Mouse (Mus musculus): ENCODE measurements around the gene Krt35.

DNA sequence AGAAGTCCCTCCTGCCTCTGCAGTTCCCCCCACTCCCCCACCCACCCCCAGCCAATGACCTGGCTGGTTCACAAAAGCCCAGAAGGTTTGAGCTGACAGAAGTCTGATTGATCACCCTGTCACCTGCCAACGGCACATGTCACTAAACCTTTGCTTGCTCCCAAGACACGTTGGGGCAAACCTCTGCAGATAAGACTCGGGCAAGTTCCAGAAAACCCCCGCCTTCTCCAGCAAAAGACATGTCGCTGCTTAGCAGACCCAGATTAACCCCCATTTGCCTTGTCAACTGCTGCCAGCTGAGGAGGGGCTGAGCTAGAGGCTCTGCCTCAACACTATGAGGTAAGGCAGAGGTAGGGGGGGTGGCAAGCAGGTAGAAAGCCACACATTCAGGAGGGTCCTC, 40.5 kb upstream of the Krt35 start:
- no peak for TF ChIP-seq CTCF (IDR thresholded peaks at IDR 0.05; ENCODE audit: low read depth, low read length)
- no peak for TF ChIP-seq POLR2A (IDR thresholded peaks at IDR 0.05; ENCODE audit: borderline replicate concordance, low read depth, low read length)

All from bone marrow macrophage, adult 2 months (primary cell).